Comparison of ENCODE assay signal across 22 mouse cellular contexts in the genomic region with DNA sequence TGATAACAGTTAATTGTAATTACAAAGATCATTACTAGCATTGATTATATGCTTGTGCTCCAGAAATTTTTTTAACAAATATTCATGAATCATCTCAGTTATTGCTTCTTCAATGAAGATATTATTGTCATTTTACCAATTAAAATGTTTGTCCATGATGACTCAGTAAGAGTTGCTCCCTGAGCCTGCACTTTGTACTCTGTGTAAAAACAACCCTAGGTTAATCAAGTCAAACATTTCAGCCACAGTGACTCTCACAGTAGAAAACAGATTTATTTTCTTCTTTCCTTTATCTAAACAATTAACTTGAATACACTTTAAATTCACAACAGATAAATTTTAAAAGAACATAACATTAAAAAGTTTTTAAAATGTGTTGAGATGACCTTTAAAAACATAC.
DNase-seq lines count a peak whose midpoint lies in the region; ATAC-seq and TF ChIP-seq lines count a peak whose summit lies in the region.
"Had no signal": no experiment of that assay in that cellular context is flagged by ENCODE, and none has a peak within 500 bp of the region (broad histone marks: within the 10 kb centered on the region; RNA-seq: fewer than 3 reads in every experiment).

No protein-coding gene starts in this region.

- H3K4me2 ChIP-seq in kidney, embryonic 15.5 days = no peak overlapping the region
- no peak overlapping the region for H3K4me2 ChIP-seq in liver, embryonic 11.5 days

- no peaks in the 10 kb centered on the region for H3K4me1 ChIP-seq in kidney, adult 2 months (ENCODE audit: control insufficient read depth, insufficient read depth, low read length)
- H3K4me1 ChIP-seq in kidney, embryonic 15.5 days = no peaks in the 10 kb centered on the region
- no peaks in the 10 kb centered on the region for H3K4me1 ChIP-seq in liver, adult 2 months (ENCODE audit: control insufficient read depth, insufficient read depth, low read length)
- H3K4me1 ChIP-seq in liver, embryonic 11.5 days (replicated peaks; ENCODE audit: control insufficient read depth, insufficient read depth, low read length) = no peaks in the 10 kb centered on the region

- TF ChIP-seq POLR2A in kidney, adult 2 months (IDR thresholded peaks at IDR 0.05; ENCODE audit: low read depth, low read length) = no peak
- TF ChIP-seq POLR2A in liver, adult 2 months (IDR thresholded peaks at IDR 0.05; ENCODE audit: extremely low read depth, insufficient read depth, low read length) = no peak

- no peak overlapping the region for H3K4me3 ChIP-seq in kidney, adult 2 months (ENCODE audit: insufficient read depth, low read depth, low read length)
- no peak overlapping the region for H3K4me3 ChIP-seq in kidney, embryonic 15.5 days (replicated peaks)
- no peak overlapping the region for H3K4me3 ChIP-seq in liver, adult 2 months (ENCODE audit: insufficient read depth, low read depth, low read length)
- no peak overlapping the region for H3K4me3 ChIP-seq in liver, embryonic 11.5 days (ENCODE audit: low read depth, low read length)

- no peaks in the 10 kb centered on the region for H3K9me3 ChIP-seq in kidney, embryonic 15.5 days (replicated peaks)
- no peaks in the 10 kb centered on the region for H3K9me3 ChIP-seq in liver, embryonic 11.5 days (ENCODE audit: control insufficient read depth, low read length)
- H3K9me3 ChIP-seq: G1E had no signal

- no peak for ATAC-seq in kidney, embryonic 15.5 days (replicated peaks; ENCODE audit: low FRiP score)
- ATAC-seq in liver, embryonic 11.5 days (replicated peaks; ENCODE audit: low FRiP score) = no peak
- ATAC-seq: activated CD4-positive, CD25-positive, alpha-beta regulatory T cell, adult 4 months; CD4-positive, CD25-positive, alpha-beta regulatory T cell, adult 4 months; Patski had no signal

- peak; percentile 54 for DNase-seq in kidney, adult 2 months
- no peak for DNase-seq in kidney, adult 11 months
- peak; percentile 55 for DNase-seq in kidney, adult 9 months
- DNase-seq in kidney, postnatal 36 days = peak; percentile 6 to 19
- no peak for DNase-seq in kidney, adult 18-20 months
- DNase-seq in liver, adult 2 months (ENCODE audit: extremely low read depth, low read depth, low spot score) = peak; percentile 53
- DNase-seq in liver, embryonic 11.5 days (ENCODE audit: low spot score) = no peak
- DNase-seq: adrenal gland, adult 2 months; adrenal gland, adult 8-10 months; adrenal gland, postnatal 10 days; adrenal gland, postnatal 14 days; adrenal gland, postnatal 25 days; adrenal gland, postnatal 36 days; B cell, adult 2 months; cerebellum, adult 11 months; cerebellum, adult 11-12 months had no signal

- no peaks in the 10 kb centered on the region for H3K27me3 ChIP-seq in kidney, adult 2 months (replicated peaks; ENCODE audit: control insufficient read depth, insufficient read depth, low read length)
- H3K27me3 ChIP-seq in kidney, embryonic 15.5 days = no peaks in the 10 kb centered on the region
- H3K27me3 ChIP-seq in liver, adult 2 months (ENCODE audit: control insufficient read depth, insufficient read depth, low read length) = no peaks in the 10 kb centered on the region
- H3K27me3 ChIP-seq in liver, embryonic 11.5 days (replicated peaks; ENCODE audit: control insufficient read depth, insufficient read depth, low read length) = no peaks in the 10 kb centered on the region
- H3K27me3 ChIP-seq: CH12.LX had no signal

- no peaks in the 10 kb centered on the region for H3K79me2 ChIP-seq in liver, adult 2 months (ENCODE audit: control insufficient read depth, insufficient read depth, low read length)

- H3K27ac ChIP-seq in kidney, adult 2 months (ENCODE audit: insufficient read depth, low read depth, low read length) = no peak overlapping the region
- H3K27ac ChIP-seq in kidney, embryonic 15.5 days = no peak overlapping the region
- H3K27ac ChIP-seq in liver, adult 2 months (replicated peaks; ENCODE audit: insufficient read depth, low read depth, low read length) = no peak overlapping the region
- no peak overlapping the region for H3K27ac ChIP-seq in liver, embryonic 11.5 days (ENCODE audit: low read depth, low read length)

- H3K36me3 ChIP-seq in kidney, adult 2 months (ENCODE audit: control insufficient read depth, insufficient read depth, low read length) = no peaks in the 10 kb centered on the region
- H3K36me3 ChIP-seq in kidney, embryonic 15.5 days = no peaks in the 10 kb centered on the region
- H3K36me3 ChIP-seq in liver, adult 2 months (ENCODE audit: control insufficient read depth, insufficient read depth, low read length) = no peaks in the 10 kb centered on the region
- no peaks in the 10 kb centered on the region for H3K36me3 ChIP-seq in liver, embryonic 11.5 days (ENCODE audit: control insufficient read depth, insufficient read depth, low read length)
- H3K36me3 ChIP-seq: G1E had no signal

- TF ChIP-seq CTCF in kidney, adult 2 months (conservative IDR thresholded peaks at IDR 0.05; ENCODE audit: insufficient read depth, insufficient read length, low read depth, low read length) = no peak
- TF ChIP-seq CTCF in liver, adult 2 months (IDR thresholded peaks at IDR 0.05; ENCODE audit: low read depth, low read length) = no peak

- H3K9ac ChIP-seq in kidney, embryonic 15.5 days = no peak overlapping the region
- H3K9ac ChIP-seq in liver, adult 2 months (ENCODE audit: low read depth, low read length) = no peak overlapping the region
- H3K9ac ChIP-seq in liver, embryonic 11.5 days (ENCODE audit: low read depth, low read length) = no peak overlapping the region

Comparison
In these comparisons a context has a peak if more than half of its experiments do, and no peak if none do; other contexts are left out.
1. DNase-seq: peak in kidney, adult 2 months (single experiment), kidney, adult 9 months (single experiment), kidney, postnatal 36 days (2 of 2) and liver, adult 2 months (single experiment); none in kidney, adult 11 months (single experiment), kidney, adult 18-20 months (single experiment) and liver, embryonic 11.5 days (single experiment).